Mouse (Mus musculus) midbrain, embryonic 12.5 days (tissue): ENCODE measurements at regions not wholly inside any gene's neighbourhood (a gene's known extent, or its start where the extent isn't known, plus 50 kb on each side); places are given as distances from the start of the nearest gene placed in this dataset.
A peak's percentile ranks its signal among the peaks of the same experiment; 100 is the strongest.
"Not testable (repeated sequence)": the region's sequence is repeated elsewhere in the genome, so short reads cannot be mapped to it uniquely, and the experiment has no call there.

Source experiments
- ATAC-seq: fragments of 200-750 bp; cut with Nextera tagmentation; 2 replicates; pipeline ENCODE4 v1.8.0; 2017; ENCODE audit warnings: low read depth, moderate TSS enrichment, moderate library complexity; ENCODE audit not compliant: low FRiP score
- H3K27ac ChIP-seq: fragments of 300-500 bp; sonication (generic); replicated peaks from 2 replicates; pipeline ENCODE4 v1.5.1; 2016; ENCODE audit warnings: mild to moderate bottlenecking
- H3K27me3 ChIP-seq: fragments of 300-500 bp; sonication (generic); 2 replicates; pipeline ENCODE4 v1.6.1; 2016; ENCODE audit warnings: mild to moderate bottlenecking
- H3K36me3 ChIP-seq: fragments of 300-500 bp; sonication (generic); 2 replicates; pipeline ENCODE4 v1.6.1; 2016
- H3K4me1 ChIP-seq: fragments of 300-500 bp; sonication (generic); 2 replicates; pipeline ENCODE4 v1.6.1; 2016
- H3K4me2 ChIP-seq: fragments of 300-500 bp; sonication (generic); replicated peaks from 2 replicates; pipeline ENCODE4 v1.6.1; 2016; ENCODE audit warnings: mild to moderate bottlenecking, moderate library complexity
- H3K4me3 ChIP-seq: fragments of 300-500 bp; sonication (generic); 2 replicates; pipeline ENCODE4 v1.5.1; 2016; ENCODE audit warnings: mild to moderate bottlenecking
- H3K9ac ChIP-seq: fragments of 300-500 bp; sonication (generic); replicated peaks from 2 replicates; pipeline ENCODE4 v1.6.1; 2016; ENCODE audit warnings: mild to moderate bottlenecking, moderate library complexity
- H3K9me3 ChIP-seq: fragments of 300-500 bp; sonication (generic); 2 replicates; pipeline ENCODE4 v1.6.1; 2016; ENCODE audit warnings: mild to moderate bottlenecking
- WGBS: fragments of 180-500 bp; shearing (Covaris S2); methylation state at CpG from one replicate; pipeline ENCODE4 v1.1.7; 2016; 5-methylcytosine and 5-hydroxymethylcytosine counted together

GRCm38 (mm10) chr3:16751764-16752485, 745.7 kb upstream of the Gm5150 start:
- Histone ChIP-seq H3K4me3 (no peak overlapping the region), H3K4me1 (no peaks in the 10 kb centered on the region), H3K4me2 (no peak overlapping the region), H3K9ac (no peak overlapping the region), H3K27ac (no peak overlapping the region), H3K36me3 (no peaks in the 10 kb centered on the region), H3K27me3 (no peaks in the 10 kb centered on the region), H3K9me3 (no peaks in the 10 kb centered on the region)
- ATAC-seq: no peak
- 79% methylated on average over 7 of the region's 7 CpGs for WGBS

GRCm38 (mm10) chr3:16733936-16734330, 727.7 kb upstream of the Gm5150 start:
- H3K27me3 ChIP-seq: no peaks in the 10 kb centered on the region
- H3K36me3 ChIP-seq: no peaks in the 10 kb centered on the region
- ATAC-seq: no peak
- H3K27ac ChIP-seq: no peak overlapping the region
- H3K9me3 ChIP-seq: no peaks in the 10 kb centered on the region
- H3K4me1 ChIP-seq: no peaks in the 10 kb centered on the region
- H3K9ac ChIP-seq: no peak overlapping the region
- H3K4me2 ChIP-seq: no peak overlapping the region
- WGBS: 61% methylated on average over 5 of the region's 5 CpGs
- no peak overlapping the region for H3K4me3 ChIP-seq

GRCm38 (mm10) chr3:16733295-16733935, 727.2 kb upstream of the Gm5150 start:
- H3K4me2 ChIP-seq: no peak overlapping the region
- no peaks in the 10 kb centered on the region for H3K4me1 ChIP-seq
- H3K27ac ChIP-seq: no peak overlapping the region
- no peak overlapping the region for H3K4me3 ChIP-seq
- ATAC-seq: peak; percentile 84
- no peaks in the 10 kb centered on the region for H3K36me3 ChIP-seq
- H3K9ac ChIP-seq: no peak overlapping the region
- H3K27me3 ChIP-seq: no peaks in the 10 kb centered on the region
- 51% methylated on average over 2 of the region's 2 CpGs for WGBS
- H3K9me3 ChIP-seq: no peaks in the 10 kb centered on the region

- H3K4me1 ChIP-seq, ATAC-seq, H3K9me3 ChIP-seq, H3K4me2 ChIP-seq, H3K36me3 ChIP-seq, H3K27me3 ChIP-seq, H3K9ac ChIP-seq, H3K27ac ChIP-seq, H3K4me3 ChIP-seq: not testable (repeated sequence)
- WGBS: 87% methylated on average over 6 of the region's 6 CpGs
These were observed 718.3 kb upstream of the Gm5150 start for GRCm38 (mm10) chr3:16724371-16725100.

GRCm38 (mm10) chr3:16723631-16724030, 717.4 kb upstream of the Gm5150 start:
- no peak overlapping the region for H3K4me3 ChIP-seq
- H3K9ac ChIP-seq: no peak overlapping the region
- ATAC-seq: no peak
- no peaks in the 10 kb centered on the region for H3K4me1 ChIP-seq
- no peak overlapping the region for H3K27ac ChIP-seq
- no peaks in the 10 kb centered on the region for H3K9me3 ChIP-seq
- no peak overlapping the region for H3K4me2 ChIP-seq
- H3K36me3 ChIP-seq: no peaks in the 10 kb centered on the region
- WGBS: 93% methylated on average over 1 of the region's 1 CpGs
- no peaks in the 10 kb centered on the region for H3K27me3 ChIP-seq

GRCm38 (mm10) chr3:16690955-16691354, 684.7 kb upstream of the Gm5150 start:
- ATAC-seq: no peak
- Histone ChIP-seq H3K4me2 (no peak overlapping the region), H3K4me3 (no peak overlapping the region), H3K4me1 (no peaks in the 10 kb centered on the region), H3K9ac (no peak overlapping the region), H3K27ac (no peak overlapping the region), H3K36me3 (no peaks in the 10 kb centered on the region), H3K27me3 (no peaks in the 10 kb centered on the region), H3K9me3 (no peaks in the 10 kb centered on the region)
- 41% methylated on average over 1 of the region's 1 CpGs for WGBS

GRCm38 (mm10) chr3:16688973-16689372, 682.7 kb upstream of the Gm5150 start:
- Histone ChIP-seq H3K9ac (no peak overlapping the region), H3K4me1 (no peaks in the 10 kb centered on the region), H3K4me3 (no peak overlapping the region), H3K27me3 (no peaks in the 10 kb centered on the region), H3K36me3 (no peaks in the 10 kb centered on the region), H3K4me2 (no peak overlapping the region), H3K9me3 (no peaks in the 10 kb centered on the region), H3K27ac (no peak overlapping the region)
- 68% methylated on average over 1 of the region's 1 CpGs for WGBS
- ATAC-seq: no peak

- H3K9ac ChIP-seq: no peak overlapping the region
These were observed 651.3 kb upstream of the Gm5150 start for GRCm38 (mm10) chr3:16657566-16657965.

More at GRCm38 (mm10) chr3:16657566-16657965, 651.3 kb upstream of the Gm5150 start:
- Histone ChIP-seq H3K4me2 (no peak overlapping the region), H3K4me1 (no peaks in the 10 kb centered on the region), H3K9me3 (no peaks in the 10 kb centered on the region), H3K27me3 (no peaks in the 10 kb centered on the region), H3K4me3 (no peak overlapping the region), H3K27ac (no peak overlapping the region), H3K36me3 (no peaks in the 10 kb centered on the region)
- ATAC-seq: no peak
- 76% methylated on average over 1 of the region's 1 CpGs for WGBS
